Mouse (Mus musculus) embryonic fibroblast, embryonic 13.5 days (primary cell): Measurements from ENCODE around the gene Fam160b1.

Experiments
- CTCF ChIP-seq: IDR thresholded peaks from 2 replicates; pipeline ENCODE4 v1.5.1; 2011; ENCODE audit warnings: mild to moderate bottlenecking, control low read depth, low read length, moderate library complexity, borderline replicate concordance; ENCODE audit not compliant: insufficient read depth
- POLR2A ChIP-seq: IDR thresholded peaks from 2 replicates; pipeline ENCODE4 v1.6.1; 2011; ENCODE audit warnings: low read depth, mild to moderate bottlenecking, control low read depth, low read length, moderate library complexity

DNA sequence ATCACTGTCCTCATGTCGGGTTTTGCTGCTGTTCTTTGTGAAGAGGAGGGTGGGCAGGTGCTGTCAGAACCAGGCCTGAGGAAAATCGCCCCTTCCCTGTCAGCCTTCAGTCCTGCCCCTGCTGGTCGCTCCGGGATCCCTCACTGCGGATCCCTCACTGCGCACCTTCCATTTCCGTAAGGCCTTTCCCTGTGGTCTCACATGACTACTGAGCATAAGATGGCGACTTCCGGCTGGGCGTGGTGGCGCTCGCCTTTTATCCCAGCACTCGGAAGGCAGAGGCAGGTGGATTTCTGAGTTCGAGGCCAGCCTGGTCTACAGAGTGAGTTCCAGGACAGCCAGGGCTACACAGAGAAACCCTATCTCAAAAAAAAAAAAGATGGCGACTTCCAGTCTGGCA, 64.8 kb downstream of the Fam160b1 start:
- TF ChIP-seq CTCF (no peak), POLR2A (no peak)
